Mouse (Mus musculus): ENCODE measurements around the gene Sox8. TPM values are rescaled to one million over a fixed set of nuclear protein-coding genes. Genes with fewer than 3 reads are reported as not detected.

The Sox8 gene
- 1 to 10 TPM in 3 of 4 experiments, under 1 TPM in 1; 0.92 to 2.6 (median 1.2) TPM for total RNA-seq (2022)

GRCm38 (mm10) chr17:25570648-25571452 is at the start of gene Sox8:
TSS of gene Sox8 (minus strand) at chr17:25570686.
- peak; percentile 58 for DNase-seq

GRCm38 (mm10) chr17:25618508-25619056 is 48.1 kb upstream of the Sox8 start:
- DNase-seq: peak; percentile 25

DNA sequence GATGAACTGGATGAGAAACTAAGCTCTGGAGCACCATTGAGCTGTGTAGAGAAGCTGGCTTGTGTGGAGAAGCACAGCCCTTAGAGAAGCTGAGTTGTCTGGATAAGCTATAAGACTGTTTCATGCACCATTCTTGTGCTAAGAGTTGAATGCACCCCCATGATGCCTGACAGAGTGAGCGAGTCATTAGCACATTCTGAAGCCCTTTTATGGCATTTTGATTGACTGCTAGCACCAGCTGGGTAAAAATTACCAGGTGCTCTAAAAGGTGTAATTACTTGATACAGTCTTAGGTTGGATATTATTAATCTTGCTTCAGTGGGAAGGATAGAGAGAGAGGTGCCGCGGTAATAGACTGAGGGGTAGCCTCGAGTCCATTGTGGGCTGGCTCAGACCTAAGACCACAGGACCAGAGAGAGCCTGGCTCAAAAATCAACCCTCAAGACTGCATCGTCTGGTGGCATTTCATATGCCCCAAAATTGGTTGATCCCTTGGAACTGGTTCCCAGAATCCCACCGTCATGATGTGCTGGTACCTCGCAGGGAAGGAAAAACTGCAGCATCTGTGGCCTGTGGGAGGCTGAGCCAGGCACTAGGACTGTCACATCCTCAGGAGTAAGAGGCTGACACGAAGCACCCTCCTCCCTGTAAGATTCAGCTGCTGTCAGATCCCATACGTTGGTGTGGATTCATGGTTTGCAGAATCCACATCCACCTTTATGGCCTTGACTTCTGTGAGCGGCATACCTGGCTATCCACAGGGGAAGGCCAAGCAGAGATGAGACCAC is 44.4 kb upstream of the Sox8 start:
- DNase-seq: no peak

GRCm38 (mm10) chr17:25613323-25613722 is 42.8 kb upstream of the Sox8 start:
- no peak for DNase-seq

DNA sequence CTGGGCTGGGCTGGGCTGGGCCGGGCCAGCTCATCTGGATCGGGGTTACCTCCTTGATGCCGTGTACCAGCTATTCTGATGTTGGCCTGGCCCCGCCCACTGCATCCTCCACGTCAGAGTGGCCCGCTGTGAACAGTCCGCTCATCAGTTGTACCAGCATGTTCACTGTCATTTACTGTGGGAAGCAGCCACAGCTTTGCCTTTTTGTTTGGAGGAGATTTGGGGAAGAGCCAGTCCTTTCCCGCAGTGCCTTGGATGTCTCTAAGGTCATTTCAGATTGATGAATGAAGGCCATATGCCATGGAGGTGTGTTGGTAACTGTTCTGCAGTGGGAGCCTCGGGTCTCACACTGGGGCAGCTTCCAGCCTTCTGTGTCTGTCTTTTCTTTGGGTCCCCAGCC is 42.1 kb upstream of the Sox8 start:
- no peak for DNase-seq

DNA sequence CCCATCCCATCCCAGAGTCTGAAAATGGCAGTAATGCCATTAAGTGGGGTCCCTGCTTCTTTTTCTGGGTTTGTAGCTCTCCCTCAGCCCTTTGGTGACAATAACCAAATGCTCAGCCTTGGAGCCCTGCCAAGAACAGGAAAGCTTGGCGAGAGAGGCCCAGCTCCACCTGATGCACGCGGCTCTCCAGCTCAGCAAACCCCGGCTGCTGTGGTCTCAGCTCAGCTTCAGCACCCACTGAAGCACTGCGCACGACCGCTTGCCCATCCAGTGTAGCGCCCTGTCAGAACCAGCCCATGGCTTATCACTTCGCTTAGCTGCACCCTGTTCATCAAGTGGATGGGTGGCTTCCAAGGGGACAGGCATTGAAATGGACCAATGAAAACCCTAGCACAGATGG is 39.7 kb upstream of the Sox8 start:
- DNase-seq: peak; percentile 8

GRCm38 (mm10) chr17:25609506-25609828 is 39.0 kb upstream of the Sox8 start:
- no peak for DNase-seq

- no peak for DNase-seq
Measured at GRCm38 (mm10) chr17:25608821-25609505, 38.5 kb upstream of the Sox8 start.

GRCm38 (mm10) chr17:25608137-25608785 is 37.8 kb upstream of the Sox8 start:
- no peak for DNase-seq

- DNase-seq: no peak
Measured at GRCm38 (mm10) chr17:25604234-25604633, 33.7 kb upstream of the Sox8 start.

- no peak for DNase-seq
Measured at GRCm38 (mm10) chr17:25602366-25602765, 31.9 kb upstream of the Sox8 start.

GRCm38 (mm10) chr17:25597537-25597936 is 27.1 kb upstream of the Sox8 start:
- no peak for DNase-seq

DNA sequence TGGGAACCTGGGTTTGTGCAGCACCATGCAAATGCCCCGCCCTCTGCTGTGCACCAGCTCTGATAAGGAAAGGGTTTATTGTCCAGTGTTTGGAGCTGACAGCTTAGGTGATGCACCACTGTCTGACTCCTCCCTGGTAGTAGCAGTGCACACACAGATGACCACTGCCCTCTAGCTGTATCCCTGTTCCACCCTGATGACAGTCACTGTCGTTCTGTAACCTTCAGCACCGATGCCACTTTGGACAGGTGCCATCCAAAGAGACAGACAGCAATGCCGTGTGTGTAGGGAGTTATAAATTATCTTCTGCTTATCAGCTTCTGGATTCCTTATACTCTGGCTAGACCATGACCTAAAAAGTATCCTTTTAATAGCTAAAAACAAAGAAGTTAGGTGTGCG is 25.0 kb upstream of the Sox8 start:
- DNase-seq: peak; percentile 77

DNA sequence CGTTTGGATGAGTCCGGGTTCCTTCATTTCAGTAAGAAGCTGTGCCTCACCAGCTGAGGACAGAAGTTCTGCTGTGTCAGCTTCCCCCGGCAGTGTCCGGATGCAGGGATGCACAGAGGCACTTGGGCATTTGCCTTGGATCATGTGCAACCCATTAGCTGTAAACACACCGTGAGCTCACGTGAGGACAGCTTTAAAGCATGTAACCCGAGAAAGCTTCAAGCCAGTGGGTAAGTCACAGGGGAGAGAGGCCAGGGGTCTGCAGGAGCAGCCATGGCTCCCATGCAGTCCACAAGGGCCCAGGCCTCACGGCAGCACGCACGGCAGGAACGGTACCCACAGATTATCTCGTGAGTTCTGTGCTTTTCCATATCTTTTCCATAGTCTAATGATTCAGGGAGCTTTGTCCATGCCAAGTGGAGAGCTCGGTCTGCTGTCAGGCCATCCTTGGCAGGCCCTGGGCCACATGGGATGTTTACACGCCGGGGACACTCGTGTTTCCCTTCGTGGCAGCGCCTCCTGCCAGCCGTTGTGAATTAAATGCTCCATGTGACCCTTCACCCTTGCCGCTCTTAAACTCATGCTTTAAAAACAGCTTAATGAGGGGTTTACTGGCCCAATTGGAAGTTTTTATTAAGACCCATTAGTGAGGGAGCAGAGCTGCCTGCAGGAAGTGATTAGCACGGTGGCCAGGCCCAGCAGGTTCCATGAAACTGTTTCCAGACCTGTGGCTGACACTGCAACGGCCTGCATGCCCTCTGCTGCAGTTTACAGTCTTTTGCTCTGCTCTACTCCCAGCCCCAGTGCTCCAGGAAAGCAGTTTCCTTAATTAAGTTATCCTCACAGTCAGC is 23.1 kb upstream of the Sox8 start:
- DNase-seq: no peak

GRCm38 (mm10) chr17:25592336-25592735 is 21.9 kb upstream of the Sox8 start:
- no peak for DNase-seq

GRCm38 (mm10) chr17:25590985-25591384 is 20.5 kb upstream of the Sox8 start:
- no peak for DNase-seq

- DNase-seq: no peak
Measured at GRCm38 (mm10) chr17:25590068-25590467, 19.6 kb upstream of the Sox8 start.

GRCm38 (mm10) chr17:25584646-25585045 is 14.2 kb upstream of the Sox8 start:
- DNase-seq: no peak

- no peak for DNase-seq
Measured at GRCm38 (mm10) chr17:25583858-25584257, 13.4 kb upstream of the Sox8 start.

GRCm38 (mm10) chr17:25583099-25583498 is 12.6 kb upstream of the Sox8 start:
- no peak for DNase-seq

- DNase-seq: no peak
Measured at GRCm38 (mm10) chr17:25582076-25582475, 11.6 kb upstream of the Sox8 start.

Data from adrenal gland, adult 8-10 months (tissue).